Mouse (Mus musculus): ENCODE results near the gene Smurf1. TPM values are rescaled to one million over a fixed set of nuclear protein-coding genes. Genes with fewer than 3 reads are reported as not detected.

Smurf1 gene
- total and polyA plus RNA-seq, 3 experiments: 3.1 to 7.2 (median 4.3) TPM

GRCm38 (mm10) chr5:144942431-144942830 lies 23.2 kb downstream of the Smurf1 start:
- dilution Hi-C loops (cut with MboI; ENCODE audit: extremely low pct_ligation_motif_present, extremely low pct_unique_long_range_greater_than_20kb, low sequenced_read_pairs) (no loop called here), in situ Hi-C loops (cut with MboI; ENCODE audit: low pct_ligation_motif_present, low pct_unique_long_range_greater_than_20kb, low sequenced_read_pairs) (no loop called here)
- H3K27ac ChIP-seq (ENCODE audit: insufficient read depth, low read depth): no peak overlapping the region
- no peak overlapping the region for H3K4me3 ChIP-seq (replicated peaks in 1 of 3; ENCODE audit: low read depth in 2 of 3, low read length in 2 of 3, poor library complexity in 1 of 3)
- no peaks in the 10 kb centered on the region for H3K79me2 ChIP-seq (replicated peaks; ENCODE audit: control insufficient read depth, extremely low read depth, insufficient read depth, poor library complexity, severe bottlenecking)
- peaks cover 0 to 5% of the 10 kb centered on the region in 2 experiments; a peak in 2 of 4 replicates for H3K4me1 ChIP-seq (ENCODE audit: control insufficient read depth in 1 of 2, insufficient read depth in 2 of 2)
- H3K36me3 ChIP-seq (replicated peaks in 1 of 2; ENCODE audit: control insufficient read depth in 1 of 2, insufficient read depth in 1 of 2, low read length in 1 of 2): peaks cover 0 to 1% of the 10 kb centered on the region in 2 experiments
- H3K9ac ChIP-seq (ENCODE audit: insufficient read depth, low read depth): no peak overlapping the region
- no peak overlapping the region for H3K4me2 ChIP-seq (ENCODE audit: insufficient read depth, low read depth, poor library complexity, severe bottlenecking)
- H3K27me3 ChIP-seq (replicated peaks): no peaks in the 10 kb centered on the region
- H3K9me3 ChIP-seq (replicated peaks; ENCODE audit: low read length): no peaks in the 10 kb centered on the region
- no peak for DNase-seq (ENCODE audit: extremely low read depth)
- no peak for TF ChIP-seq MAZ (IDR thresholded peaks at IDR 0.05; ENCODE audit: low read depth, low read length)
- no peak for TF ChIP-seq CTCF (conservative IDR thresholded peaks at IDR 0.05 in 1 of 2, IDR thresholded peaks at IDR 0.05 in 1 of 2; ENCODE audit: low read depth in 2 of 2, low read length in 2 of 2)

GRCm38 (mm10) chr5:144940904-144941303 lies 24.7 kb downstream of the Smurf1 start:
- Histone ChIP-seq H3K36me3 (replicated peaks in 1 of 2; ENCODE audit: control insufficient read depth in 1 of 2, insufficient read depth in 1 of 2, low read length in 1 of 2) (peaks cover 0 to 1% of the 10 kb centered on the region in 2 experiments), H3K4me2 (ENCODE audit: insufficient read depth, low read depth, poor library complexity, severe bottlenecking) (no peak overlapping the region), H3K4me1 (ENCODE audit: control insufficient read depth in 1 of 2, insufficient read depth in 2 of 2) (peaks cover 1 to 21% of the 10 kb centered on the region in 2 experiments; a peak in 3 of 4 replicates), H3K9ac (ENCODE audit: insufficient read depth, low read depth) (no peak overlapping the region), H3K9me3 (replicated peaks; ENCODE audit: low read length) (no peaks in the 10 kb centered on the region), H3K4me3 (replicated peaks in 1 of 3; ENCODE audit: low read depth in 2 of 3, low read length in 2 of 3, poor library complexity in 1 of 3) (no peak overlapping the region), H3K79me2 (replicated peaks; ENCODE audit: control insufficient read depth, extremely low read depth, insufficient read depth, poor library complexity, severe bottlenecking) (no peaks in the 10 kb centered on the region), H3K27ac (ENCODE audit: insufficient read depth, low read depth) (no peak overlapping the region), H3K27me3 (replicated peaks) (no peaks in the 10 kb centered on the region)
- dilution Hi-C loops (cut with MboI; ENCODE audit: extremely low pct_ligation_motif_present, extremely low pct_unique_long_range_greater_than_20kb, low sequenced_read_pairs) (no loop called here), in situ Hi-C loops (cut with MboI; ENCODE audit: low pct_ligation_motif_present, low pct_unique_long_range_greater_than_20kb, low sequenced_read_pairs) (no loop called here)
- no peak for TF ChIP-seq E2F4 (IDR thresholded peaks at IDR 0.05; ENCODE audit: insufficient replicate concordance, low read depth, low read length)
- no peak for TF ChIP-seq POLR2AphosphoS2 (IDR thresholded peaks at IDR 0.05; ENCODE audit: low read depth, low read length)
- DNase-seq (ENCODE audit: extremely low read depth): no peak

GRCm38 (mm10) chr5:144937304-144937703 lies 28.3 kb downstream of the Smurf1 start:
- Histone ChIP-seq H3K9ac (ENCODE audit: insufficient read depth, low read depth) (no peak overlapping the region), H3K36me3 (replicated peaks in 1 of 2; ENCODE audit: control insufficient read depth in 1 of 2, insufficient read depth in 1 of 2, low read length in 1 of 2) (no peaks in the 10 kb centered on the region), H3K4me3 (replicated peaks in 1 of 3; ENCODE audit: low read depth in 2 of 3, low read length in 2 of 3, poor library complexity in 1 of 3) (no peak overlapping the region), H3K27ac (ENCODE audit: insufficient read depth, low read depth) (no peak overlapping the region), H3K27me3 (replicated peaks) (no peaks in the 10 kb centered on the region), H3K4me2 (ENCODE audit: insufficient read depth, low read depth, poor library complexity, severe bottlenecking) (no peak overlapping the region), H3K79me2 (replicated peaks; ENCODE audit: control insufficient read depth, extremely low read depth, insufficient read depth, poor library complexity, severe bottlenecking) (no peaks in the 10 kb centered on the region), H3K9me3 (replicated peaks; ENCODE audit: low read length) (no peaks in the 10 kb centered on the region), H3K4me1 (ENCODE audit: control insufficient read depth in 1 of 2, insufficient read depth in 2 of 2) (peaks cover 3 to 39% of the 10 kb centered on the region in 2 experiments; a peak in 3 of 4 replicates)
- peak; percentile 7 for DNase-seq (ENCODE audit: extremely low read depth)
- dilution Hi-C loops (cut with MboI; ENCODE audit: extremely low pct_ligation_motif_present, extremely low pct_unique_long_range_greater_than_20kb, low sequenced_read_pairs) (no loop called here), in situ Hi-C loops (cut with MboI; ENCODE audit: low pct_ligation_motif_present, low pct_unique_long_range_greater_than_20kb, low sequenced_read_pairs) (no loop called here)
- TF ChIP-seq ZKSCAN1 (IDR thresholded peaks at IDR 0.05; ENCODE audit: borderline replicate concordance, low read depth, low read length) (no peak), SIN3A (IDR thresholded peaks at IDR 0.05; ENCODE audit: low read length) (no peak), POLR2AphosphoS2 (IDR thresholded peaks at IDR 0.05; ENCODE audit: low read depth, low read length) (no peak), ELF1 (IDR thresholded peaks at IDR 0.05; ENCODE audit: low read depth, low read length) (no peak), JUND (conservative IDR thresholded peaks at IDR 0.05; ENCODE audit: low read depth, low read length) (no peak), GABPA (IDR thresholded peaks at IDR 0.05; ENCODE audit: insufficient replicate concordance, low read depth, low read length) (no peak), ETS1 (conservative IDR thresholded peaks at IDR 0.05; ENCODE audit: low read depth, low read length) (no peak), RAD21 (IDR thresholded peaks at IDR 0.05; ENCODE audit: low read depth, low read length) (no peak), E2F4 (IDR thresholded peaks at IDR 0.05; ENCODE audit: insufficient replicate concordance, low read depth, low read length) (no peak), HCFC1 (IDR thresholded peaks at IDR 0.05; ENCODE audit: low read depth, low read length) (no peak), CHD2 (IDR thresholded peaks at IDR 0.05; ENCODE audit: low read length) (no peak), IRF4 (IDR thresholded peaks at IDR 0.05; ENCODE audit: low read depth, low read length) (no peak), MAZ (IDR thresholded peaks at IDR 0.05; ENCODE audit: low read depth, low read length) (no peak), BHLHE40 (IDR thresholded peaks at IDR 0.05; ENCODE audit: low read depth, low read length) (no peak), SMC3 (IDR thresholded peaks at IDR 0.05; ENCODE audit: low read depth, low read length) (no peak), USF2 (conservative IDR thresholded peaks at IDR 0.05; ENCODE audit: low read depth, low read length) (no peak), CHD1 (IDR thresholded peaks at IDR 0.05; ENCODE audit: low read depth, low read length) (no peak)

Measured in CH12.LX (cell line).